Mouse (Mus musculus): ENCODE results near the gene Gm10230. TPM values are rescaled to one million over a fixed set of nuclear protein-coding genes. Genes with fewer than 3 reads are reported as not detected.

The Gm10230 gene
- polyA plus RNA-seq (2012) = not detected in 2 replicates

DNA sequence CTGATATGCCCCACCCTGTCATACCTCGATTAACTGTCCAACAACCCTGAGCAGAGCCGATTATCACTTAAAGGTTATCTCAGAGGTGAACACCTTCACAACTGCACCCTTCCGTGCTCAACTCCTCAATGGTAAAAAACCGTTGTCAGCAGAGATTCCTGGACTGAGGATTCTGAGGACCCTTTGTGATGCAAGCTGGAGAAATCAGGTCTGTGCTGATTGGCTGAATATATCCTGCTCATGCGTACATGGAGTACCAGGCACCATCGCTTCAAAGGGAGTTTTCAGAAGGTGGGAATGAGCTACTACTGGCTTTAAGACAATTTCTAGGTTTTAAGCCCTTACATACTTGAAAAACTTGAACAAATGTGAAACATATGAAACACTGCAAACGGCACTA is at the start of gene Gm10230:
Gm10230 (minus strand) TSS at position 101 of the 400 bp plus-strand sequence.

